ENCODE assay signal across 13 mouse cellular contexts in the genomic region with DNA sequence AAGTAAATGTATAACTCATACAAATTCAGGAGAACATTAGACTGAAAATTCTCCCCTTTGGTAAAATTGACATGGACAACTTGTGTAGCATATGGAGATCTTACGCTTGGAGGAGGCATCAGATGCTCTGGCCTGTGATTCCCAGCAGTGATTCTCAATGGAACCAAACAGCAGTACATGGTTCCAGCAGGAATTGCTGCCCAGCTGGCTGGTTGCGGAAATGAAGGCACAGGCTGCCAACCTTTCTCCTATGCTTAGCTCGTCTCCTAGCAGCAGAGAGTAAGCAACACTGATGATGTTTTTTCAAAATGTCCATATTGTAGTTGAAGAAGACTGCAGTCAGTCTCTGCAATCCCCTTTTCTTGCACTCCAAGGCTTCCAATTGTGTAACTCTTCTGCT.
DNase-seq lines count a peak whose midpoint lies in the region; ATAC-seq and TF ChIP-seq lines count a peak whose summit lies in the region.
"Had no signal": no experiment of that assay in that cellular context is flagged by ENCODE, and none has a peak within 500 bp of the region (broad histone marks: within the 10 kb centered on the region; RNA-seq: fewer than 3 reads in every experiment).

No protein-coding gene starts in this region.

- no peak overlapping the region for H3K27ac ChIP-seq in left cerebral cortex, adult 2 months
- no peak overlapping the region for H3K27ac ChIP-seq in stomach, postnatal 0 days (replicated peaks)
- H3K27ac ChIP-seq in lung, postnatal 0 days (ENCODE audit: low read length), result no peak overlapping the region
- H3K27ac ChIP-seq: embryonic facial prominence, embryonic 12.5 days; limb, embryonic 10.5 days had no signal

- peak; percentile 0 for DNase-seq in left cerebral cortex, adult 11 months (ENCODE audit: low spot score)
- DNase-seq in left cerebral cortex, adult 2 months (ENCODE audit: extremely low spot score in 1 of 2, low spot score in 2 of 2), result no peak
- peak; percentile 52 to 65 for DNase-seq in cerebellum, postnatal 36 days
- peak; percentile 29 to 76 for DNase-seq in layer of hippocampus, postnatal 14 days (ENCODE audit: low spot score in 2 of 2)
- DNase-seq in right cerebral cortex, postnatal 4 days, result peak; percentile 13
- DNase-seq in stomach, postnatal 0 days (ENCODE audit: low spot score), result no peak
- no peak for DNase-seq in lung, postnatal 0 days (ENCODE audit: low spot score)
- DNase-seq: kidney, adult 11 months; lung, adult 18-20 months had no signal

- no peak for ATAC-seq in stomach, postnatal 0 days (ENCODE audit: low FRiP score, low TSS enrichment)
- no peak for ATAC-seq in lung, postnatal 0 days
- no peak for ATAC-seq in erythroblast, adult 5-6 weeks (replicated peaks; ENCODE audit: low FRiP score, poor library complexity, severe bottlenecking)
- ATAC-seq: CD4-positive, CD25-positive, alpha-beta regulatory T cell, adult 4 months had no signal

- no peaks in the 10 kb centered on the region for H3K36me3 ChIP-seq in stomach, postnatal 0 days (ENCODE audit: control insufficient read depth, insufficient read depth, low read length)
- H3K36me3 ChIP-seq in lung, postnatal 0 days (ENCODE audit: insufficient read depth, low read length), result no peaks in the 10 kb centered on the region
- H3K36me3 ChIP-seq: embryonic facial prominence, embryonic 12.5 days; limb, embryonic 10.5 days had no signal

- H3K27me3 ChIP-seq in stomach, postnatal 0 days (ENCODE audit: control insufficient read depth, insufficient read depth, low read length), result no peaks in the 10 kb centered on the region
- H3K27me3 ChIP-seq in lung, postnatal 0 days (replicated peaks; ENCODE audit: insufficient read depth, low read length), result no peaks in the 10 kb centered on the region
- H3K27me3 ChIP-seq: embryonic facial prominence, embryonic 12.5 days had no signal

- intact Hi-C loops in left cerebral cortex, adult 2 months (cut with DNase I), result no loop called here

- TF ChIP-seq CTCF in left cerebral cortex, adult 2 months (IDR thresholded peaks at IDR 0.05), result no peak
- TF ChIP-seq CTCF in stomach, postnatal 0 days (IDR thresholded peaks at IDR 0.05; ENCODE audit: low read depth), result no peak
- no peak for TF ChIP-seq CTCF in lung, postnatal 0 days (IDR thresholded peaks at IDR 0.05)

- H3K4me1 ChIP-seq in stomach, postnatal 0 days (replicated peaks; ENCODE audit: control insufficient read depth, insufficient read depth), result no peaks in the 10 kb centered on the region
- no peaks in the 10 kb centered on the region for H3K4me1 ChIP-seq in lung, postnatal 0 days (ENCODE audit: insufficient read depth, low read depth, low read length)
- H3K4me1 ChIP-seq: embryonic facial prominence, embryonic 12.5 days; limb, embryonic 10.5 days had no signal

- WGBS in stomach, postnatal 0 days, result 76% methylated on average over 3 of the region's 3 CpGs
- WGBS in lung, postnatal 0 days, result 63% methylated on average over 3 of the region's 3 CpGs

- H3K4me2 ChIP-seq in stomach, postnatal 0 days (replicated peaks; ENCODE audit: low read depth), result no peak overlapping the region
- H3K4me2 ChIP-seq in lung, postnatal 0 days (replicated peaks; ENCODE audit: low read depth, low read length), result no peak overlapping the region
- H3K4me2 ChIP-seq: embryonic facial prominence, embryonic 12.5 days had no signal

- H3K9ac ChIP-seq in stomach, postnatal 0 days (ENCODE audit: low read length), result no peak overlapping the region
- no peak overlapping the region for H3K9ac ChIP-seq in lung, postnatal 0 days (replicated peaks; ENCODE audit: low read depth)
- H3K9ac ChIP-seq: embryonic facial prominence, embryonic 12.5 days had no signal

- no peaks in the 10 kb centered on the region for H3K9me3 ChIP-seq in stomach, postnatal 0 days (ENCODE audit: control insufficient read depth, low read length)
- no peaks in the 10 kb centered on the region for H3K9me3 ChIP-seq in lung, postnatal 0 days (ENCODE audit: low read length)
- H3K9me3 ChIP-seq: embryonic facial prominence, embryonic 12.5 days; limb, embryonic 10.5 days had no signal

- no peak overlapping the region for H3K4me3 ChIP-seq in left cerebral cortex, adult 2 months
- H3K4me3 ChIP-seq in stomach, postnatal 0 days (ENCODE audit: low read depth, low read length), result no peak overlapping the region
- no peak overlapping the region for H3K4me3 ChIP-seq in lung, postnatal 0 days (ENCODE audit: low read depth, low read length)
- H3K4me3 ChIP-seq: embryonic facial prominence, embryonic 12.5 days; limb, embryonic 10.5 days had no signal

- TF ChIP-seq EP300 in stomach, postnatal 0 days (optimal IDR thresholded peaks at IDR 0.05), result no peak
- no peak for TF ChIP-seq EP300 in lung, postnatal 0 days (IDR thresholded peaks at IDR 0.05)

Comparison
In these comparisons a context has a peak if more than half of its experiments do, and no peak if none do; other contexts are left out.
1. DNase-seq: peak in left cerebral cortex, adult 11 months (single experiment), cerebellum, postnatal 36 days (2 of 2), layer of hippocampus, postnatal 14 days (2 of 2) and right cerebral cortex, postnatal 4 days (single experiment); none in left cerebral cortex, adult 2 months (0 of 2), stomach, postnatal 0 days (single experiment) and lung, postnatal 0 days (single experiment).